Mouse (Mus musculus) intestine, embryonic 15.5 days (tissue): ENCODE data around the gene Gm1043. TPM values are rescaled to one million over a fixed set of nuclear protein-coding genes. Genes with fewer than 3 reads are reported as not detected.
A peak's percentile ranks its signal among the peaks of the same experiment; 100 is the strongest.

Experiments
- ATAC-seq: fragments of 200-750 bp; cut with Nextera tagmentation; 2 replicates; pipeline ENCODE4 v1.8.0; 2017; ENCODE audit warnings: moderate TSS enrichment, moderate library complexity
- H3K27ac ChIP-seq: fragments of 300-500 bp; sonication (generic); 2 replicates; pipeline ENCODE4 v1.5.1; 2015; ENCODE audit warnings: mild to moderate bottlenecking, inconsistent platforms
- H3K27me3 ChIP-seq: fragments of 300-500 bp; sonication (generic); replicated peaks from 2 replicates; pipeline ENCODE4 v1.6.1; 2015; ENCODE audit warnings: inconsistent platforms
- H3K36me3 ChIP-seq: fragments of 300-500 bp; sonication (generic); 2 replicates; pipeline ENCODE4 v1.6.1; 2015; ENCODE audit warnings: inconsistent platforms
- H3K4me1 ChIP-seq: fragments of 300-500 bp; sonication (generic); replicated peaks from 2 replicates; pipeline ENCODE4 v1.6.1; 2015; ENCODE audit warnings: inconsistent platforms
- H3K4me2 ChIP-seq: fragments of 300-500 bp; sonication (generic); replicated peaks from 2 replicates; pipeline ENCODE4 v1.6.1; 2015; ENCODE audit warnings: mild to moderate bottlenecking, inconsistent platforms
- H3K4me3 ChIP-seq: fragments of 300-500 bp; sonication (generic); replicated peaks from 2 replicates; pipeline ENCODE4 v1.5.1; 2015; ENCODE audit warnings: inconsistent platforms
- H3K9ac ChIP-seq: fragments of 300-500 bp; sonication (generic); 2 replicates; pipeline ENCODE4 v1.6.1; 2015; ENCODE audit warnings: inconsistent platforms
- H3K9me3 ChIP-seq: fragments of 300-500 bp; sonication (generic); 2 replicates; pipeline ENCODE4 v1.6.1; 2016; ENCODE audit warnings: inconsistent platforms
- WGBS: fragments of 180-500 bp; shearing (Covaris S2); methylation state at CpG from one replicate; pipeline ENCODE4 v1.1.7; 2015; 5-methylcytosine and 5-hydroxymethylcytosine counted together
- polyA plus RNA-seq: library from polyadenylated mRNA; unstranded; fragments of >200 nt; fragmentation: Nextera tagmentation; extraction: Ambion mirVana; gene quantifications from 2 replicates; pipeline ENCODE4 v1.2.1, GENCODE M21; 2015

Gm1043 gene
- polyA plus RNA-seq, 1 experiment from 2014 or later = 0.01 TPM

- Histone ChIP-seq H3K27ac (no peak overlapping the region), H3K4me3 (no peak overlapping the region), H3K4me2 (no peak overlapping the region), H3K36me3 (no peaks in the 10 kb centered on the region), H3K9me3 (no peaks in the 10 kb centered on the region), H3K9ac (no peak overlapping the region), H3K27me3 (no peaks in the 10 kb centered on the region), H3K4me1 (no peaks in the 10 kb centered on the region)
- no peak for ATAC-seq
- 20% methylated on average over 4 of the region's 4 CpGs for WGBS
Measured at GRCm38 (mm10) chr5:37147536-37147935, 62.4 kb downstream of the Gm1043 start.

GRCm38 (mm10) chr5:37150650-37151049 is 65.5 kb downstream of the Gm1043 start:
- Histone ChIP-seq H3K4me2 (no peak overlapping the region), H3K27me3 (no peaks in the 10 kb centered on the region), H3K27ac (no peak overlapping the region), H3K9ac (no peak overlapping the region), H3K4me1 (no peaks in the 10 kb centered on the region), H3K4me3 (no peak overlapping the region), H3K9me3 (no peaks in the 10 kb centered on the region), H3K36me3 (no peaks in the 10 kb centered on the region)
- 0 out of 2 replicates have a peak, but pooled peaks have one; percentile 41 for ATAC-seq
- WGBS = 68% methylated on average over 5 of the region's 5 CpGs

- no peak for ATAC-seq
- Histone ChIP-seq H3K36me3 (no peaks in the 10 kb centered on the region), H3K9me3 (no peaks in the 10 kb centered on the region), H3K27ac (no peak overlapping the region), H3K4me2 (no peak overlapping the region), H3K4me3 (no peak overlapping the region), H3K4me1 (no peaks in the 10 kb centered on the region), H3K9ac (no peak overlapping the region), H3K27me3 (peaks cover 3% of the 10 kb centered on the region; the same call in 1 of the 2 replicates)
- WGBS = 81% methylated on average over 7 of the region's 7 CpGs
Measured at GRCm38 (mm10) chr5:37154472-37154871, 69.3 kb downstream of the Gm1043 start.

GRCm38 (mm10) chr5:37158408-37158807 is 73.2 kb downstream of the Gm1043 start:
- H3K4me1 ChIP-seq = 0 out of 2 replicates have a peak, but pooled peaks cover 6% of the 10 kb centered on the region
- no peak for ATAC-seq
- H3K4me2 ChIP-seq = no peak overlapping the region
- 70% methylated on average over 7 of the region's 7 CpGs for WGBS
- no peak overlapping the region for H3K4me3 ChIP-seq
- H3K36me3 ChIP-seq = no peaks in the 10 kb centered on the region
- H3K9ac ChIP-seq = no peak overlapping the region
- no peak overlapping the region for H3K27ac ChIP-seq
- peaks cover 40% of the 10 kb centered on the region for H3K27me3 ChIP-seq
- no peaks in the 10 kb centered on the region for H3K9me3 ChIP-seq

GRCm38 (mm10) chr5:37162871-37163781 is 78.0 kb downstream of the Gm1043 start:
- Histone ChIP-seq H3K27me3 (peaks cover 53% of the 10 kb centered on the region), H3K4me1 (0 out of 2 replicates have a peak, but pooled peaks cover 6% of the 10 kb centered on the region), H3K36me3 (no peaks in the 10 kb centered on the region), H3K9ac (no peak overlapping the region), H3K4me3 (peak overlapping the region; percentile 24), H3K4me2 (peak overlapping the region; percentile 54), H3K9me3 (no peaks in the 10 kb centered on the region), H3K27ac (no peak overlapping the region)
- WGBS = 8% methylated on average over 62 of the region's 75 CpGs
- peak; percentile 77 for ATAC-seq

GRCm38 (mm10) chr5:37176466-37176865 is 91.3 kb downstream of the Gm1043 start:
- Histone ChIP-seq H3K27ac (no peak overlapping the region), H3K4me2 (no peak overlapping the region), H3K4me1 (no peaks in the 10 kb centered on the region), H3K27me3 (peaks cover 5% of the 10 kb centered on the region), H3K9me3 (no peaks in the 10 kb centered on the region), H3K36me3 (no peaks in the 10 kb centered on the region), H3K4me3 (no peak overlapping the region), H3K9ac (no peak overlapping the region)
- 41% methylated on average over 4 of the region's 4 CpGs for WGBS
- no peak for ATAC-seq

GRCm38 (mm10) chr5:37177061-37177460 is 91.9 kb downstream of the Gm1043 start:
- no peaks in the 10 kb centered on the region for H3K4me1 ChIP-seq
- H3K27me3 ChIP-seq = peaks cover 5% of the 10 kb centered on the region
- H3K27ac ChIP-seq = no peak overlapping the region
- no peak overlapping the region for H3K4me3 ChIP-seq
- WGBS = 43% methylated on average over 7 of the region's 7 CpGs
- ATAC-seq = no peak
- H3K9ac ChIP-seq = no peak overlapping the region
- H3K36me3 ChIP-seq = no peaks in the 10 kb centered on the region
- no peaks in the 10 kb centered on the region for H3K9me3 ChIP-seq
- H3K4me2 ChIP-seq = no peak overlapping the region

- Histone ChIP-seq H3K36me3 (no peaks in the 10 kb centered on the region), H3K27ac (no peak overlapping the region), H3K4me3 (no peak overlapping the region), H3K4me2 (no peak overlapping the region), H3K9me3 (no peaks in the 10 kb centered on the region), H3K4me1 (no peaks in the 10 kb centered on the region), H3K27me3 (peaks cover under 1% of the 10 kb centered on the region), H3K9ac (no peak overlapping the region)
- ATAC-seq = no peak
- WGBS = 32% methylated on average over 4 of the region's 4 CpGs
Measured at GRCm38 (mm10) chr5:37178811-37179210, 93.6 kb downstream of the Gm1043 start.

GRCm38 (mm10) chr5:37179872-37180271 is 94.7 kb downstream of the Gm1043 start:
- Histone ChIP-seq H3K27ac (no peak overlapping the region), H3K4me1 (no peaks in the 10 kb centered on the region), H3K9ac (no peak overlapping the region), H3K36me3 (no peaks in the 10 kb centered on the region), H3K9me3 (no peaks in the 10 kb centered on the region), H3K27me3 (no peaks in the 10 kb centered on the region; the same call in 1 of the 2 replicates), H3K4me3 (no peak overlapping the region), H3K4me2 (no peak overlapping the region)
- no peak for ATAC-seq
- WGBS = 87% methylated on average over 9 of the region's 9 CpGs

- 62% methylated on average over 1 of the region's 1 CpGs for WGBS
- H3K9ac ChIP-seq = no peak overlapping the region
- no peak overlapping the region for H3K27ac ChIP-seq
- H3K27me3 ChIP-seq = no peaks in the 10 kb centered on the region
- no peak overlapping the region for H3K4me3 ChIP-seq
- no peak for ATAC-seq
- no peaks in the 10 kb centered on the region for H3K9me3 ChIP-seq
- no peaks in the 10 kb centered on the region for H3K4me1 ChIP-seq
- no peak overlapping the region for H3K4me2 ChIP-seq
- no peaks in the 10 kb centered on the region for H3K36me3 ChIP-seq
Measured at GRCm38 (mm10) chr5:37180624-37181023, 95.5 kb downstream of the Gm1043 start.

- Histone ChIP-seq H3K27me3 (no peaks in the 10 kb centered on the region), H3K36me3 (no peaks in the 10 kb centered on the region), H3K4me1 (no peaks in the 10 kb centered on the region), H3K9me3 (no peaks in the 10 kb centered on the region), H3K27ac (no peak overlapping the region), H3K9ac (no peak overlapping the region), H3K4me3 (no peak overlapping the region), H3K4me2 (no peak overlapping the region)
- ATAC-seq = no peak
- WGBS = 40% methylated on average over 7 of the region's 7 CpGs
Measured at GRCm38 (mm10) chr5:37184605-37185004, 99.4 kb downstream of the Gm1043 start.

- no peak for ATAC-seq
- WGBS = 83% methylated on average over 5 of the region's 5 CpGs
- Histone ChIP-seq H3K9ac (no peak overlapping the region), H3K27ac (no peak overlapping the region), H3K36me3 (no peaks in the 10 kb centered on the region), H3K9me3 (no peaks in the 10 kb centered on the region), H3K4me2 (no peak overlapping the region), H3K27me3 (no peaks in the 10 kb centered on the region), H3K4me1 (no peaks in the 10 kb centered on the region), H3K4me3 (no peak overlapping the region)
Measured at GRCm38 (mm10) chr5:37190378-37190777, 105.2 kb downstream of the Gm1043 start.

- Histone ChIP-seq H3K36me3 (no peaks in the 10 kb centered on the region), H3K27me3 (no peaks in the 10 kb centered on the region), H3K4me3 (no peak overlapping the region), H3K27ac (no peak overlapping the region), H3K4me2 (no peak overlapping the region), H3K4me1 (peaks cover 16% of the 10 kb centered on the region), H3K9me3 (no peaks in the 10 kb centered on the region), H3K9ac (no peak overlapping the region)
- ATAC-seq = no peak
- WGBS = 85% methylated on average over 8 of the region's 8 CpGs
Measured at GRCm38 (mm10) chr5:37196196-37196595, 111.0 kb downstream of the Gm1043 start.
